Mouse (Mus musculus): ENCODE measurements around the gene Lrmp. TPM values are rescaled to one million over a fixed set of nuclear protein-coding genes. Genes with fewer than 3 reads are reported as not detected.

The Lrmp gene
- total and polyA plus RNA-seq, 3 experiments, result 92.3 to 163 (median 155) TPM

- H3K27ac ChIP-seq (ENCODE audit: insufficient read depth, low read depth), result no peak overlapping the region
- dilution Hi-C loops (cut with MboI; ENCODE audit: extremely low pct_ligation_motif_present, extremely low pct_unique_long_range_greater_than_20kb, low sequenced_read_pairs) (no loop called here), in situ Hi-C loops (cut with MboI; ENCODE audit: low pct_ligation_motif_present, low pct_unique_long_range_greater_than_20kb, low sequenced_read_pairs) (no loop called here)
- H3K4me1 ChIP-seq (ENCODE audit: control insufficient read depth in 1 of 2, insufficient read depth in 2 of 2), result peaks cover 23 to 49% of the 10 kb centered on the region in 2 experiments
- H3K9me3 ChIP-seq (replicated peaks; ENCODE audit: low read length), result no peaks in the 10 kb centered on the region
- TF ChIP-seq MXI1 (IDR thresholded peaks at IDR 0.05; ENCODE audit: low read depth, low read length), result no peak
- no peaks in the 10 kb centered on the region for H3K27me3 ChIP-seq (replicated peaks)
- DNase-seq (ENCODE audit: extremely low read depth), result no peak
- peaks cover 0 to 9% of the 10 kb centered on the region in 2 experiments for H3K36me3 ChIP-seq (replicated peaks in 1 of 2; ENCODE audit: control insufficient read depth in 1 of 2, insufficient read depth in 1 of 2, low read length in 1 of 2)
- no peak overlapping the region for H3K9ac ChIP-seq (ENCODE audit: insufficient read depth, low read depth)
- peaks cover 24% of the 10 kb centered on the region for H3K79me2 ChIP-seq (replicated peaks; ENCODE audit: control insufficient read depth, extremely low read depth, insufficient read depth, poor library complexity, severe bottlenecking)
- H3K4me3 ChIP-seq (replicated peaks in 1 of 3; ENCODE audit: low read depth in 2 of 3, low read length in 2 of 3, poor library complexity in 1 of 3), result no peak overlapping the region
- no peak overlapping the region for H3K4me2 ChIP-seq (ENCODE audit: insufficient read depth, low read depth, poor library complexity, severe bottlenecking)
These were observed 4.6 kb downstream of the Lrmp start for GRCm38 (mm10) chr6:145120086-145120485.

DNA sequence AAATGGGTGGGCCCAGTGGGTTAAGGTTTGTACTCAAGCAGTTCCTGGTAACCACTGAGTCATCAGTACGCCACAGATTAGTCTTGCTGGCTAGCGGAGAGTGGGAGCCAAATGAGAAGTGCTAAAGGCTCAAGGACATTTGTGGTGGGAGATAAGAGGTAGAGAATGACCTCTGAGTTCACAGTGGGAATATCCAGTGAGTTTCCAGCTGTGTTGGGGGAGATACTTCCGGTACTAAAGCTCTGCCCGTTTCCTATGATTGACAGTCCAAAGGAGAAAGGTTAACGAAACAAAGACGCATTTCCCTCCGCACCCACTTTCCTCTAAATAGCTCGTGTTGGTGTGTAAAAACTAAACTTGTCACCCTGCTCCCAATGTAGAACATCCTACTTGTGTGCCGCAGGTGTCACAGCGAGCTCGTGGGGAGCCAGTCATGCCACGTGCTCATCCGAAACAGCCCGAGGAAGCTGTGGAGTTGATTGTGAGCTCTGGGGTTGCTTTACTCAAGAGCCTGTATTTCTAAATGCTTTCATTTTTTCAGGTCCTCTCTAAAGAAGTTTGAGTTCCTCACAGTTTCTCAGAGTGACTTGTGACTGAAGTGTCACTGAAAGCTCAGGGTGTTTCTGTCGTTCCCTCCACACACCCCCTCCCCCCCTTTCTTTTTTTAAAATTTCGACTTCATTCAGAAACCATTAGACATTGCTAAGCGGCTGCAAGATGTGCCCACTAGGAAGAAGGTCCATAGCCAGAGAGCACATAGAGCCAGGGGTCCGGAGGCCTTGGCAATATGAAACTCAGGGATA is 5.5 kb downstream of the Lrmp start:
- Histone ChIP-seq H3K4me2 (ENCODE audit: insufficient read depth, low read depth, poor library complexity, severe bottlenecking) (peak overlapping the region; percentile 100), H3K4me3 (replicated peaks in 1 of 3; ENCODE audit: low read depth in 2 of 3, low read length in 2 of 3, poor library complexity in 1 of 3) (peak overlapping the region; percentile 66 to 80 (median 68)), H3K79me2 (replicated peaks; ENCODE audit: control insufficient read depth, extremely low read depth, insufficient read depth, poor library complexity, severe bottlenecking) (peaks cover 32% of the 10 kb centered on the region), H3K9me3 (replicated peaks; ENCODE audit: low read length) (peaks cover 5% of the 10 kb centered on the region), H3K27me3 (replicated peaks) (no peaks in the 10 kb centered on the region), H3K36me3 (replicated peaks in 1 of 2; ENCODE audit: control insufficient read depth in 1 of 2, insufficient read depth in 1 of 2, low read length in 1 of 2) (peaks cover 0 to 18% of the 10 kb centered on the region in 2 experiments), H3K4me1 (ENCODE audit: control insufficient read depth in 1 of 2, insufficient read depth in 2 of 2) (peaks cover 23 to 50% of the 10 kb centered on the region in 2 experiments), H3K27ac (ENCODE audit: insufficient read depth, low read depth) (peak overlapping the region; percentile 87), H3K9ac (ENCODE audit: insufficient read depth, low read depth) (peak overlapping the region; percentile 79)
- DNase-seq (ENCODE audit: extremely low read depth), result peak; percentile 80
- TF ChIP-seq POLR2AphosphoS2 (IDR thresholded peaks at IDR 0.05; ENCODE audit: low read depth, low read length), result no peak
- TF ChIP-seq JUN (IDR thresholded peaks at IDR 0.05; ENCODE audit: insufficient read depth, low read depth, low read length), result peak; percentile 37; the same call in 1 of the 2 replicates
- TF ChIP-seq KAT2A (IDR thresholded peaks at IDR 0.05; ENCODE audit: insufficient replicate concordance, low read length), result 0 out of 2 replicates have a peak, but pooled peaks have one; percentile 38
- no peak for TF ChIP-seq ZC3H11A (IDR thresholded peaks at IDR 0.05; ENCODE audit: low read depth, low read length)
- TF ChIP-seq MEF2A (IDR thresholded peaks at IDR 0.05; ENCODE audit: borderline replicate concordance, low read depth, low read length), result peak; percentile 96
- peak; percentile 62 for TF ChIP-seq MAFK (IDR thresholded peaks at IDR 0.05; ENCODE audit: insufficient replicate concordance, low read length)
- peak; percentile 99 for TF ChIP-seq MAX (IDR thresholded peaks at IDR 0.05; ENCODE audit: low read length)
- TF ChIP-seq SMC3 (IDR thresholded peaks at IDR 0.05; ENCODE audit: low read depth, low read length), result no peak
- TF ChIP-seq GABPA (IDR thresholded peaks at IDR 0.05; ENCODE audit: insufficient replicate concordance, low read depth, low read length), result no peak
- TF ChIP-seq USF1 (IDR thresholded peaks at IDR 0.05; ENCODE audit: low read depth, low read length), result peak; percentile 52
- peak; percentile 69 for TF ChIP-seq ELF1 (IDR thresholded peaks at IDR 0.05; ENCODE audit: low read depth, low read length)
- peak; percentile 42 for TF ChIP-seq NELFE (IDR thresholded peaks at IDR 0.05; ENCODE audit: low read depth, low read length)
- TF ChIP-seq BHLHE40 (IDR thresholded peaks at IDR 0.05; ENCODE audit: low read depth, low read length), result peak; percentile 99
- TF ChIP-seq MYC (IDR thresholded peaks at IDR 0.05; ENCODE audit: low read depth, low read length), result peak; percentile 99
- TF ChIP-seq CHD2 (IDR thresholded peaks at IDR 0.05; ENCODE audit: low read length), result peak; percentile 55; the same call in 1 of the 2 replicates
- TF ChIP-seq JUND (conservative IDR thresholded peaks at IDR 0.05; ENCODE audit: low read depth, low read length), result peak; percentile 75
- peak; percentile 79 for TF ChIP-seq TBP (conservative IDR thresholded peaks at IDR 0.05; ENCODE audit: low read depth, low read length)
- peak; percentile 95 for TF ChIP-seq ETS1 (conservative IDR thresholded peaks at IDR 0.05; ENCODE audit: low read depth, low read length)
- TF ChIP-seq IRF4 (IDR thresholded peaks at IDR 0.05; ENCODE audit: low read depth, low read length), result peak; percentile 85
- peak; percentile 91 for TF ChIP-seq SIN3A (IDR thresholded peaks at IDR 0.05; ENCODE audit: low read length)
- no peak; the same call in 1 of the 2 replicates for TF ChIP-seq RCOR1 (conservative IDR thresholded peaks at IDR 0.05; ENCODE audit: low read depth, low read length)
- no peak; the same call in none of the 2 replicates for TF ChIP-seq POLR2A (IDR thresholded peaks at IDR 0.05; ENCODE audit: low read depth, low read length)
- no peak; the same call in 1 of the 2 replicates for TF ChIP-seq ZNF384 (IDR thresholded peaks at IDR 0.05; ENCODE audit: low read depth, low read length)
- 0 out of 2 replicates have a peak, but pooled peaks have one; percentile 27 for TF ChIP-seq USF2 (conservative IDR thresholded peaks at IDR 0.05; ENCODE audit: low read depth, low read length)
- TF ChIP-seq CTCF (conservative IDR thresholded peaks at IDR 0.05 in 1 of 2, IDR thresholded peaks at IDR 0.05 in 1 of 2; ENCODE audit: low read depth in 2 of 2, low read length in 2 of 2), result no peak
- TF ChIP-seq RAD21 (IDR thresholded peaks at IDR 0.05; ENCODE audit: low read depth, low read length), result no peak; the same call in 1 of the 2 replicates
- peak; percentile 93 for TF ChIP-seq TCF12 (IDR thresholded peaks at IDR 0.05; ENCODE audit: low read depth, low read length)
- TF ChIP-seq ZKSCAN1 (IDR thresholded peaks at IDR 0.05; ENCODE audit: borderline replicate concordance, low read depth, low read length), result no peak
- TF ChIP-seq EP300 (IDR thresholded peaks at IDR 0.05; ENCODE audit: low read length), result peak; percentile 79
- peak; percentile 30; the same call in 1 of the 2 replicates for TF ChIP-seq HCFC1 (IDR thresholded peaks at IDR 0.05; ENCODE audit: low read depth, low read length)
- TF ChIP-seq MXI1 (IDR thresholded peaks at IDR 0.05; ENCODE audit: low read depth, low read length), result peak; percentile 96
- in situ Hi-C loops (cut with MboI; ENCODE audit: low pct_ligation_motif_present, low pct_unique_long_range_greater_than_20kb, low sequenced_read_pairs), result no loop called here
- dilution Hi-C loops (cut with MboI; ENCODE audit: extremely low pct_ligation_motif_present, extremely low pct_unique_long_range_greater_than_20kb, low sequenced_read_pairs), result no loop called here

All from CH12.LX (cell line).